Mouse (Mus musculus) right cerebral cortex, adult 2 months (tissue): ENCODE measurements around the gene B3gnt3.
A peak's percentile ranks its signal among the peaks of the same experiment; 100 is the strongest.
"Not testable (repeated sequence)": the region's sequence is repeated elsewhere in the genome, so short reads cannot be mapped to it uniquely, and the experiment has no call there.

Source experiments
- DNase-seq, 2 experiments: peaks; one replicate each; pipeline ENCODE4 v3.0.0; 2021 to 2022; ENCODE audit warnings: low spot score in 2 of 2

Gene B3gnt3

GRCm38 (mm10) chr8:71701414-71702086, at the start of gene B3gnt3:
B3gnt3 (minus strand) TSS chr8:71701789.
- DNase-seq = no peak

GRCm38 (mm10) chr8:71749321-71750075, 47.9 kb upstream of the B3gnt3 start:
- not testable (repeated sequence) for DNase-seq

GRCm38 (mm10) chr8:71747082-71747481, 45.5 kb upstream of the B3gnt3 start:
- not testable (repeated sequence) for DNase-seq

DNA sequence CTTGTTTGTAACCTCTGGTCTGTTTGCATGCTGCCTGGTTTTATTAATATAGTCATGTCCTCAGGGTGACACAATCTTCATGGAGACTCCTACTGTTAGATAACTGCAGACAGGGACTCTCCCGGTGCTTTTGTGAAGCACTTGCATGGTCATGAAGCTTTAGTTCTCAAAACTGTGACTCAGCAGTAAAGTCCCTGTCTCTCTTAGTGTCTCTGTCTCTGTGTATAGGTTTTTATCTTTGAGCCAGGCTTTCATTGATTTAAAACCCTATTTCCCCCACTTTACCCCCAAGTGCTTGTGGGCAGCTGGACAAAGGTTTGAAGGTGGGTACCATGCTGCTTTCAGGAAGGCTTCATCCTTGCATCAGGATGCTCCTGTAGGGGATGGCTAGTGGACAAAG, 43.7 kb upstream of the B3gnt3 start:
- DNase-seq = no peak

DNA sequence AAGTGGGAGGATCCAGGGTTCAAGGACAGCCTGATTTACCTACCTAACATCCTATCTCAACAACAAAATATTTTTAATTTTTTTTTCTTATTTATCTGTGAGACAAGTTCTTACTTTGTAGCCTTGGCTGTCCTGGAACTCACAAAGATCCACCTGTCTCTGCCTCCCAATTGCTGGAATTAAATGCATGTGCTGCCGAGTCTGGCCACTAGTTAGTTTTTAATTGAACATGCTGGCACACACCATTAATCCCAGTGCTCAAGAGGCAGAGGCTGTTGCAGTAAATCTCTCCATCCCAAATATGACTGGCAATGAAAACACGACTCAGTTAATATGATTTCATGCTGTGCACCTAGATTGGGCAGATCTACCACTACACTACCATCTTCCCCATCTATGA, 41.2 kb upstream of the B3gnt3 start:
- DNase-seq = no peak

- DNase-seq = no peak
These were observed 40.1 kb upstream of the B3gnt3 start for GRCm38 (mm10) chr8:71741687-71742114.

DNA sequence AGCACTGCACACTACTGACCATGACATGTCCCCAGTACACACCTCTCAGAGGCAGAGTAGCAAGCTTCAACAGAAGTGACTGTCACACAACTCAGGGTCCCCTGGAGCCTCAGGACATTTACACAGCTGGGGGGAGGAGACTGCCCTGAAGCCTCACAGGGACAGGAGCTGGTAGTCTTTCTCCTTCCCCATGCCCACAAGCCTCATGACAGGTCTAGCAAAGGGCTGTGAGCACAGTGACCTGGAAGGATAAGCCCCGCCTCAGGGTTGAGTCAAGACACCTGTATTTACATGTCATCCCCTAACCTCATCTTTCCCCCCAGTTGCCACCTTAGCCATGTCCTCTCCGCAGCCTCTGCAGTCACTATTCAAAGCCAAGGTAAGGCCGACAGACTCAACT, 39.6 kb upstream of the B3gnt3 start:
- no peak for DNase-seq

DNA sequence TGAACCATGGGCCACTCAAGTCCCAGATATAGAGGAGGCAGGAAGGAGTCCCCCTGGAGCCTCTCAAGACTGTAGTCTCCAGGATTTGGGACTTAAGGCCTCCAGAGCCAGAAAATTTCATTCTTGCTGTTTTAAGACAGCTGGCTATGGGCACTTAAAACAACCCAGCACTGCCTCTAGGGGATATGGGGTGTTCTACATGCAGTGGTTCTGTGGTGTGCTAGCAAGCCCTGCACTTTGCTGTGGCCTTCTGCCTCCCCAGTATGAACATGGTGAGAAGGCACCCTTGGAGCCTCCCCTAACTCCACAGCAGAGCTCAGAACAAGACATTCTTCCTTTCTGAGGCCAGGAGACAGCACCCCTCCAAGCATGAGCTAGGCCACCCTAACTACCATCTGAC, 36.7 kb upstream of the B3gnt3 start:
- DNase-seq = not testable (repeated sequence)

DNA sequence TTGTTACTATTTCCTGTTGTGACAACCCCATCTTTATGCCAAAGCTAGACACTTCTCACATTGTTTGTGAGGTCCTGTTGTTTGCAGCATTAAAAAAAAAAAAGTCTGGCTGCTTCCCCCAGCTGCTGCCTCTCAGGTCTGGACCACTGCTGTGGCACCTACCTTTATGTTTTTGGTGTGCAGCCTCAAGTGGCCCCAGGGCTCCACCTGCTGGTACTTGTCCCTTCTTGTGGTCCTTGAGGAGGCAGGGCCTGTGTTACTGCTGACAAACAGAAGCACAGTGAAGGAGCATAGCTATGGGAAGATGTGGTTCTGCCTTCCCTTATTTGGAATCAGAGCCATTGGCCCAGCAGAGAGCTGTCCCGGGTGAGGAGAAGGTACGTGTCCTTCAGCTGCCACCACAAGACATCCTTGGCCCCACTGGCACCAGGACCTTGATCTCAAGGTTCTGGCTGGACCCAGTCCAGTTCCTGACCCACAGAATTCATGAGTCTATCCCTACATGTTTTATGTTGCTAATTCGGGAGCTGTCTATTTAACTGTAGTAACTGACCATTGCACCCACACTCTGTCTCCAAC, 30.2 kb upstream of the B3gnt3 start:
- DNase-seq = peak; percentile 82

- no peak for DNase-seq
These were observed 27.4 kb upstream of the B3gnt3 start for GRCm38 (mm10) chr8:71728826-71729620.

DNA sequence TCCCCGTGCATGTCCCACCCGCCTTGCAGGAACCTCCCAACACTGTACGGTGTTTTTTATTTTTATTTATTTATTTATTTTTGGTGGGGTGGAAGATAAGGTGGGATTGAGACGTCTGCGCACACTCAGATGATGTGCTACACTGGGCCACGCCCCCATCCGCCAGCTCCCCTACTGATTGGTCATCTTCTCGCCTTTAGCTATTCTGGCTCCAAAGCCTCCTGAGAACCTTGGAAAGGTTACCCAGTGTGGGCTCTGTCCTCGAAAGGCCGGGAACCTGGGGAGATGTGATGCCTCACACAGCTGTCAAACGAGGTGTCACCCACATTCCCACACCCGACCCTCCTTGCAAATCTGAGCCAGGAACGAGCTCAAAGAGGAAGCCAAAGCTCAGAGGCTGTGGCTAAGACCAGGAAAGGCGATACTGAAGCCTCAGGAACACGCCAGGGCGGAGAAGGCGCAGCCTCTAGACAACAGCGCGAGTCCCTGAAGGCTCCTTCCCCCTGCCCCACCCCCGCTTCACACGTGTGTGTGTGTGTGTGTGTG, 26.7 kb upstream of the B3gnt3 start:
- no peak for DNase-seq

DNA sequence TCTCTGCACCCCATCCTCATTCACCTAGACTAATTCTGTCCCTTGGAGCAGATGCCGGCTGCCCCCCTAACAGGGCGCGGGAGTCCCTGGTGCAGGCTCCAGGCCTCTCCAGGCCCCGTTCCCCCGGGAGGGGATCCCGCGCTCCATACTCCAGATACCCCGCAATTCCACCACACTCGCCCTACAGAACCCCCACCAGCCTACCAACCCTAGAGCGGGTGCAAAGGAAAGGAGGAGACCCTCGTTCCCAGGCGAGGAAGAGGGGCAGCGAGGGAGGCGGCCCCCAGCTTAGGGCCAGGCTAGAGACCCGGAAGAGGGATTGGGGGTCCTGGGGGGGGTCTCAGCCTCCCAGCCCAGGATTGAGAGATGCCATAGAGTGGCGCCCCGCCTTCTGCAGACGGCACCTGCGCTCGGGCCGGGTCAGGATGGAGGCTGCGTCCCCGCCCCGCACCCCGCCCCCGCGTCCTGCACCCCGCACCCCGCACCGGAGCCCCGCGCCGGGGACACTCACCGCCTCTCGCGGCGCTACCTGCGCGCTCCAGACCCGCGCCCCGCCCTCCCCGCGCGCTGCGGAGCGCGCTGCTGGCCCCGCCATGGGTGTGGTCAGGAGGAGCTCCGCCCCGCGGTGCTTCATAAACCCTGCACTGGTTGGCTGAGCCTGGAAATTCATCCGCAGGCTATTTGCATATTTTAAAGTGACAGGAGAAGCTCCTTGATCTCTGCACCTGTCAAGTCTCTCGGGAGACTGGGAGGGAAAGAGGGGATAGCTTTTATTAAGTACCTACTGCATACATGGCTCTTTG, 23.7 kb upstream of the B3gnt3 start, which contains the start of gene Fcho1:
Gene Fcho1, minus strand, starts transcription at position 595 of the 803 bp plus-strand sequence.
- peak; percentile 80 to 81 for DNase-seq

DNA sequence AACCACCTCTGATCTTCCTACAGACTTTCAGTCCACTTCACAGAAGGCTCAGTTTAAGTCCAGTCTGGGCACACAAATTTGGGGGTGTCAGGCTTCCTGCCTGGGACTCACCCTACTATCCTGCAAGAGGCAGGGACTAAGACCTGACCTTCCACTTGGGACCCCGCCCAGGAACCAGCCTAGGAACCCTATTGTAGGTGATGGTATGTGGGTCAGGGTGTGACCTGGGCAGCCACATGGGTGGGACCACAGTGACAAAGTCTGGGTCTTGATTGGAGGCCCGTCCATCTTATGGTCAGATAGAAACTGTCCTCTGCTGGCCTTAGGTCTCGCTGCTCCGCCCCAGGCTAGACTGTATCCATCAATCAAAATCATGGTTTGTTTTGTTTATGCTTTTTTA, 22.8 kb upstream of the B3gnt3 start:
- DNase-seq = no peak

DNA sequence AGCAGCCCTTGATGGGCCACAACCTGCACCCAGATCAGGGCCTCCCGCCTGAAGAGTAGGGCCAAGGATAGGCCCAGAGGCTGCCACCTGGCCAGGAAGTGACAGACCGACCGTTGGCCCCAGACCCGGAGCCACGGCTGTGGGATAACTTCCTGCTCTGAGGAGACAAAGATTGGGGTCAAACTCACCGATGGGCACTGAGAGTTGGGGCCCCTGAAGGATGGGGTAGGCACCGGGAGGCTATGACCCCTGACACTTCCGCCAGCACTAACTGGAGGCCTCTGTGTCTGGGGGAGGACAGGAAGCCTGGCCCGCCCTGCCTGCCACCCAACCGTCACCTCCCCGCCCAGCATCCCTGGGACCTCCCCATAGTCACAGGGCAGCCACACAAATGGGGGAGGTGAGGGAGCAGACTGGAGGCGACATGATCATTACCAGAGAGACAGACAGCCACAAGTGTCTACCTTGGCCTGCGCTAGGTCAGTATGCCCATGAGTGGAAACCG, 21.5 kb upstream of the B3gnt3 start:
- no peak for DNase-seq

GRCm38 (mm10) chr8:71719928-71720457, 18.4 kb upstream of the B3gnt3 start:
- DNase-seq = peak; percentile 78 to 88

DNA sequence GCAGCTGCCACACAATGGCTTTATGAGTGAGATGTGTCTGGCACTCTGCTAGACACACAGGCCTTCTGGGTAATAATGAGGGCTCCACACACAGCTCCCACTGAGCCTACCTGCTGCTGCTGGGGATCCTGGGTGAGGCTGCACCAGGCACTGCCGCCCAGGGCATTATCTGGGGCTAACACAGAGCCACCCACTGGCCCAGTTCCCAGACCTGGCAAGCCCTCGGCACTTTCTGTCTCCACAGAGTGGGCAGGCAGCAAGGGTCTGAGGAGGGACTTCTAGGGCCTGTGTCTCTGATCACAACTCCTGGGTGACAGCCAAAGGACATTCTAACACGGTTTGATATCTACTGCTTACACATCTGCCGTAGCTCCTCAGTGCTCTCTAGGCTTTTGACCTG, 17.6 kb upstream of the B3gnt3 start:
- no peak for DNase-seq

DNA sequence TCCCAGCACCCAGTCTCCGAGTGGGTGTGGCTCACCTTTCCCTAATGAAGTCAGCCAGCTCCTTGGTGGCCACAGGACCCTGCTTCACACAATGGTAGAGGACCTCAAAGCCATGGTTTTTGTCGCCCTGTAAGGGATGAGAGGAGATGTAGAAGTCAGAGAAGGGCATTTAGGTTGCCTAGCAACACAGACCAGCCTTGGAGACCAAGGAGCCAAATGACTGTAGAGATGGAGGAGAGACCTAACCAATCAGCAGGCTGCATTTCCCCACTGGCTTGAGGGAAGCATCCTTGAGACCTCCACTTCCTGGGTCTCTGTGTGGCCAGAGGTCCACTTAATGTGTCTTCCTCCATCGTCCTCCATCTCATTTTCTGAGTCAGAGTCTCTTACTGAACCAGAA, 16.7 kb upstream of the B3gnt3 start:
- no peak for DNase-seq

- no peak for DNase-seq
These were observed 15.5 kb upstream of the B3gnt3 start for GRCm38 (mm10) chr8:71717096-71717495.

GRCm38 (mm10) chr8:71716561-71717053, 15.0 kb upstream of the B3gnt3 start:
- DNase-seq = no peak

- no peak for DNase-seq
These were observed 13.9 kb upstream of the B3gnt3 start for GRCm38 (mm10) chr8:71715531-71715930.
